Mouse (Mus musculus) embryo, embryonic 11 days (tissue): ENCODE data around the gene Mocs3.
A peak's percentile ranks its signal among the peaks of the same experiment; 100 is the strongest.

Experiments used
- DNase-seq: peaks from one replicate; pipeline ENCODE4 v3.0.0-alpha.2; 2015

Gene Mocs3

GRCm38 (mm10) chr2:168230026-168230728 is at the start of gene Mocs3, which contains the start of the genes Gm20716 and Dpm1:
Gene Mocs3, plus strand, starts transcription at chr2:168230622.
Gene Gm20716, minus strand, starts transcription at chr2:168230364.
Gene Dpm1, minus strand, starts transcription at chr2:168230591.
- DNase-seq, result peak; percentile 93

- no peak for DNase-seq
These were observed 38.6 kb upstream of the Mocs3 start for GRCm38 (mm10) chr2:168191856-168192255.

- DNase-seq, result no peak
These were observed 36.7 kb upstream of the Mocs3 start for GRCm38 (mm10) chr2:168193685-168194084.

- DNase-seq, result no peak
These were observed 34.7 kb upstream of the Mocs3 start for GRCm38 (mm10) chr2:168195721-168196120.

GRCm38 (mm10) chr2:168198421-168198820 is 32.0 kb upstream of the Mocs3 start:
- DNase-seq, result no peak

- DNase-seq, result no peak
These were observed 30.9 kb upstream of the Mocs3 start for GRCm38 (mm10) chr2:168199476-168199875.

- no peak for DNase-seq
These were observed 30.3 kb upstream of the Mocs3 start for GRCm38 (mm10) chr2:168200014-168200691.

- no peak for DNase-seq
These were observed 25.9 kb upstream of the Mocs3 start for GRCm38 (mm10) chr2:168204476-168204999.

GRCm38 (mm10) chr2:168205265-168205664 is 25.2 kb upstream of the Mocs3 start:
- DNase-seq, result peak; percentile 94

GRCm38 (mm10) chr2:168205681-168206631 is 24.5 kb upstream of the Mocs3 start:
- peak; percentile 48 for DNase-seq

- DNase-seq, result peak; percentile 99
These were observed 23.4 kb upstream of the Mocs3 start, which contains the start of gene Adnp for GRCm38 (mm10) chr2:168206725-168207644. Gene Adnp, minus strand, starts transcription at chr2:168207112.

GRCm38 (mm10) chr2:168207883-168208282 is 22.5 kb upstream of the Mocs3 start:
- DNase-seq, result no peak

- DNase-seq, result no peak
These were observed 16.5 kb upstream of the Mocs3 start for GRCm38 (mm10) chr2:168213788-168214397.

GRCm38 (mm10) chr2:168223326-168223725 is 7.1 kb upstream of the Mocs3 start:
- DNase-seq, result no peak

- DNase-seq, result peak; percentile 33
These were observed 1.1 kb upstream of the Mocs3 start for GRCm38 (mm10) chr2:168229116-168230025.

GRCm38 (mm10) chr2:168230773-168231470 is 500 bp downstream of the Mocs3 start:
- peak; percentile 24 for DNase-seq

- no peak for DNase-seq
These were observed 1.0 kb downstream of the Mocs3 start for GRCm38 (mm10) chr2:168231471-168231829.

- DNase-seq, result no peak
These were observed 2.9 kb downstream of the Mocs3 start for GRCm38 (mm10) chr2:168233286-168233685.

- no peak for DNase-seq
These were observed 7.9 kb downstream of the Mocs3 start for GRCm38 (mm10) chr2:168238335-168238734.
